Mouse (Mus musculus): ENCODE data around the gene Clns1a.

The Clns1a gene

GRCm38 (mm10) chr7:97766406-97767166 is 70.2 kb downstream of the Clns1a start:
- no peak for DNase-seq

GRCm38 (mm10) chr7:97767841-97768240 is 71.4 kb downstream of the Clns1a start:
- DNase-seq: no peak

GRCm38 (mm10) chr7:97769020-97769419 is 72.6 kb downstream of the Clns1a start:
- no peak for DNase-seq

Measured in thymus, postnatal 36 days (tissue).